Mouse (Mus musculus): ENCODE measurements around the gene Car2. TPM values are rescaled to one million over a fixed set of nuclear protein-coding genes. Genes with fewer than 3 reads are reported as not detected.

Gene Car2
- polyA plus RNA-seq, 2 experiments = 13.9 to 20.6 TPM

DNA sequence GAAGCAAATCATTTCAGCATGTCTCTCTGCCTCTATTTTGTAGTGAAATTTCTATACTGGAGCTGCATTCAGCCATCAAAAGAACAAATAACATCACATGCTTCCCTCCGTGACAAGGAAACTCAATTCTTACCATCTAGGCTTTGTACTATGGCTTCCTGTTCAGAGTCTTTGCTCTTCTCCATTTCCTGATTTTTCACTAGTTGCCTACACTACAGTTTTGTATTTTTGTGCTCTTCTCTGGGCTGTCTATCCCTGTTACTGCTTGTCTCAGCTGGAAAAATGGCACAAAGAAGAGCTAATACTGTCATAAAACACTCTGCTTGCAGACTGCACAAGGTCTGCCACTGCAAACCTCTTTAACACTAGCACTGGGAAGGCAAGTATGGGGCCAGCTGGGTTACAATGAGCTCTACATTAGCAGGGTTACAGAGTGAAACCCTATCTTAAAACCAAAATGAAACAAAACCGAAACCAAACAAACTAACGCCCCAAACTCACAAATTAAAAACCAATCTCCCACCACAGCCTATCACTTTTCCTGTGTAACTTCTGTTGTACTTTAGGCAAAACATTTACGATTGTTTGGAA, 26.0 kb downstream of the Car2 start:
- Histone ChIP-seq H3K4me1 (ENCODE audit: control insufficient read depth, insufficient read depth, low read length) (no peaks in the 10 kb centered on the region), H3K27me3 (ENCODE audit: control insufficient read depth, insufficient read depth, low read length) (no peaks in the 10 kb centered on the region), H3K4me2 (replicated peaks; ENCODE audit: low read depth, low read length, severe bottlenecking) (no peak overlapping the region), H3K4me3 (replicated peaks; ENCODE audit: low read length) (no peak overlapping the region), H3K36me3 (ENCODE audit: control insufficient read depth, insufficient read depth, low read length) (no peaks in the 10 kb centered on the region), H3K9ac (ENCODE audit: low read depth, low read length, severe bottlenecking) (no peak overlapping the region), H3K27ac (replicated peaks; ENCODE audit: low read depth, low read length) (no peak overlapping the region), H3K9me3 (ENCODE audit: control insufficient read depth, low read length) (no peaks in the 10 kb centered on the region)
- TF ChIP-seq POLR2A (IDR thresholded peaks at IDR 0.05; ENCODE audit: borderline replicate concordance, extremely low read depth, insufficient read depth, insufficient read length) = no peak
- ATAC-seq (ENCODE audit: low FRiP score, low read depth) = no peak
- DNase-seq (ENCODE audit: low spot score) = no peak
- WGBS = 79% methylated on average over 4 of the region's 4 CpGs

DNA sequence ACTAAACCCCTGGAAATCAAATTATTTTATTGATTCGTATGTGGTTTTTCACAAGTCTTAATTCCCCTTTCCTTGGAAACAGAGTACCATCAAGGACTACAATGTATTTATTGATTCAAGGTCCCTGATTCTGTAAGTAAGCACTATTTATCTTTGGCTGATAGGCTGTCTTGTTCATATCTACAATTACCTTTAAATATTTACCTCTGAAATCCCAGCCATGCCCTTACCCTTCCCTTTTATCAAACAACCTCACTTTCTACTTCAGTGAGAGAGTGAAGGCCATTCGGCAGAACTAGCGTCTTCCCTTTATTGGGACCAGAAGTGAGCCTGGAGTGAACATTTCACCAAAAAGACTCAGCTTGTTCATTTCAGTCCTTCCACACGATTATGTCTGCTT, 27.7 kb downstream of the Car2 start:
- 86% methylated on average over 4 of the region's 4 CpGs for whole genome bisulfite sequencing
- H3K27me3 ChIP-seq (ENCODE audit: control insufficient read depth, insufficient read depth, low read length) = no peaks in the 10 kb centered on the region
- no peak overlapping the region for H3K4me3 ChIP-seq (replicated peaks; ENCODE audit: low read length)

DNA sequence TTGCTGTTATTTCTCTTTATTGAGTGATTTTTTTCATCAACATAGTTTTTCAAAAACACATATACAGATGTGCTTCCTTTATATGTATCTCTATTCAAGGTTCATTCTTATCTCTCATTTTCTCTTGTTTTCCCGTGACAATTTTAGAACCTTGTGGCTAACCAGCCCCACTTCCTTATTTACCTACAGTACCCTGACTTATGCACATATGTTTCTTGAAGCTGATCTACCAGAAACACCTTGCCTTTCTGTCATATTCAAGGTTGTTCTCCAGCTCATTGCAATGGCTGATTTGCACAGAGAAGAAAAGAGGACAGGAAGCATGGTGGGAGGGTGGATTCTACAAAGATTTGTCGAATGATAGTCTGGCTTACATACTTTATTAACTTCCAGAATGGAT, 29.3 kb downstream of the Car2 start:
- Histone ChIP-seq H3K9ac (ENCODE audit: low read depth, low read length, severe bottlenecking) (no peak overlapping the region), H3K4me1 (ENCODE audit: control insufficient read depth, insufficient read depth, low read length) (no peaks in the 10 kb centered on the region), H3K27ac (replicated peaks; ENCODE audit: low read depth, low read length) (no peak overlapping the region), H3K4me3 (replicated peaks; ENCODE audit: low read length) (no peak overlapping the region), H3K9me3 (ENCODE audit: control insufficient read depth, low read length) (no peaks in the 10 kb centered on the region), H3K4me2 (replicated peaks; ENCODE audit: low read depth, low read length, severe bottlenecking) (no peak overlapping the region), H3K36me3 (ENCODE audit: control insufficient read depth, insufficient read depth, low read length) (no peaks in the 10 kb centered on the region), H3K27me3 (ENCODE audit: control insufficient read depth, insufficient read depth, low read length) (no peaks in the 10 kb centered on the region)
- DNase-seq (ENCODE audit: low spot score) (no peak), ATAC-seq (ENCODE audit: low FRiP score, low read depth) (no peak)
- no peak for TF ChIP-seq POLR2A (IDR thresholded peaks at IDR 0.05; ENCODE audit: borderline replicate concordance, extremely low read depth, insufficient read depth, insufficient read length)
- 97% methylated on average over 2 of the region's 2 CpGs for WGBS

More for the DNA sequence above, 27.7 kb downstream of the Car2 start:
- Histone ChIP-seq H3K9ac (ENCODE audit: low read depth, low read length, severe bottlenecking) (no peak overlapping the region), H3K36me3 (ENCODE audit: control insufficient read depth, insufficient read depth, low read length) (no peaks in the 10 kb centered on the region), H3K4me1 (ENCODE audit: control insufficient read depth, insufficient read depth, low read length) (no peaks in the 10 kb centered on the region), H3K9me3 (ENCODE audit: control insufficient read depth, low read length) (no peaks in the 10 kb centered on the region), H3K27ac (replicated peaks; ENCODE audit: low read depth, low read length) (no peak overlapping the region), H3K4me2 (replicated peaks; ENCODE audit: low read depth, low read length, severe bottlenecking) (no peak overlapping the region)
- no peak for TF ChIP-seq POLR2A (IDR thresholded peaks at IDR 0.05; ENCODE audit: borderline replicate concordance, extremely low read depth, insufficient read depth, insufficient read length)
- DNase-seq (ENCODE audit: low spot score) = no peak
- ATAC-seq (ENCODE audit: low FRiP score, low read depth) = no peak

DNA sequence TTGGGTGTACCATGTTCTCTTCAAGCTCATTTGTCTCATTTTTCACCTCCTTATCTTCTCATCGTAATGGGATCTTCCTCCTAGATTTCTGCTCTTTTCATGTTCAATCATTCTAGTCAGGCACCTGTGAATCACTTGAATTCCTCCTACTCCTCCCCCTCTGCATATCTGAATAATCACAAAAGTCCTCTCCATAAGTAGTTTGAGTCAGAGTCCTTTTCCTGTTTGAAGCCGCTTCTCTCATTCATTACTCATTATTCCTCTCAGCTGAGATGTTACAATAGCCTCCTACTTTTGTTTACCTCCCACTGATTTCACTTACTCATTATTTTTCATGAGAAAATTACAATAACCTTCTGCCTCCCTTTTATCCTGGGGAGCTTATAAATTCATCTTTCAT, 31.2 kb downstream of the Car2 start:
- Histone ChIP-seq H3K4me2 (replicated peaks; ENCODE audit: low read depth, low read length, severe bottlenecking) (no peak overlapping the region), H3K27me3 (ENCODE audit: control insufficient read depth, insufficient read depth, low read length) (no peaks in the 10 kb centered on the region), H3K36me3 (ENCODE audit: control insufficient read depth, insufficient read depth, low read length) (no peaks in the 10 kb centered on the region), H3K9ac (ENCODE audit: low read depth, low read length, severe bottlenecking) (no peak overlapping the region), H3K4me3 (replicated peaks; ENCODE audit: low read length) (no peak overlapping the region), H3K9me3 (ENCODE audit: control insufficient read depth, low read length) (no peaks in the 10 kb centered on the region), H3K4me1 (ENCODE audit: control insufficient read depth, insufficient read depth, low read length) (no peaks in the 10 kb centered on the region), H3K27ac (replicated peaks; ENCODE audit: low read depth, low read length) (no peak overlapping the region)
- WGBS = 68% methylated on average over 2 of the region's 2 CpGs
- ATAC-seq (ENCODE audit: low FRiP score, low read depth) (no peak), DNase-seq (ENCODE audit: low spot score) (no peak)
- no peak for TF ChIP-seq POLR2A (IDR thresholded peaks at IDR 0.05; ENCODE audit: borderline replicate concordance, extremely low read depth, insufficient read depth, insufficient read length)

DNA sequence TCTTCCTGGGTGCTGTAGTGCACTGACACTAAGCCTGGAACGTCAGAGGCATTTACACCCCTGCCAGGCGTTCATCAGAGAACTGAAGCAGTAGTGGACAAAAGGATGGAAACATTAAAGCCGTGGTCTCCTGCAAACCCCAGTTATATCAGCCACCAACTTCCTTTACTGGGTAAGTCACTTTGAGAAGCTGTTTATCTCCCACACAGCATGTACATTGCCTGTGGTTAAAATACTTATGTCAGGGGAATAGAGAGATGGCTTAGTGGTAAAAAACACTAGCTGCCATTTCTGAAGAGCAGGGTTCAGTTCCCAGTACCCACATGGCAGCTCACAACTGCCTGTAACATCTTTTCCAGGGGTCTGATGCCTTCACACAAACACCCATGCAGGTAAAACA, 58.6 kb downstream of the Car2 start:
- Histone ChIP-seq H3K4me2 (replicated peaks; ENCODE audit: low read depth, low read length, severe bottlenecking) (no peak overlapping the region), H3K4me1 (ENCODE audit: control insufficient read depth, insufficient read depth, low read length) (no peaks in the 10 kb centered on the region), H3K9me3 (ENCODE audit: control insufficient read depth, low read length) (no peaks in the 10 kb centered on the region), H3K9ac (ENCODE audit: low read depth, low read length, severe bottlenecking) (no peak overlapping the region), H3K36me3 (ENCODE audit: control insufficient read depth, insufficient read depth, low read length) (no peaks in the 10 kb centered on the region), H3K27me3 (ENCODE audit: control insufficient read depth, insufficient read depth, low read length) (no peaks in the 10 kb centered on the region), H3K27ac (replicated peaks; ENCODE audit: low read depth, low read length) (no peak overlapping the region), H3K4me3 (replicated peaks; ENCODE audit: low read length) (no peak overlapping the region)
- no peak for ATAC-seq (ENCODE audit: low FRiP score, low read depth)
- DNase-seq (ENCODE audit: low spot score) = no peak
- 75% methylated on average over 3 of the region's 3 CpGs for WGBS
- no peak for TF ChIP-seq POLR2A (IDR thresholded peaks at IDR 0.05; ENCODE audit: borderline replicate concordance, extremely low read depth, insufficient read depth, insufficient read length)

DNA sequence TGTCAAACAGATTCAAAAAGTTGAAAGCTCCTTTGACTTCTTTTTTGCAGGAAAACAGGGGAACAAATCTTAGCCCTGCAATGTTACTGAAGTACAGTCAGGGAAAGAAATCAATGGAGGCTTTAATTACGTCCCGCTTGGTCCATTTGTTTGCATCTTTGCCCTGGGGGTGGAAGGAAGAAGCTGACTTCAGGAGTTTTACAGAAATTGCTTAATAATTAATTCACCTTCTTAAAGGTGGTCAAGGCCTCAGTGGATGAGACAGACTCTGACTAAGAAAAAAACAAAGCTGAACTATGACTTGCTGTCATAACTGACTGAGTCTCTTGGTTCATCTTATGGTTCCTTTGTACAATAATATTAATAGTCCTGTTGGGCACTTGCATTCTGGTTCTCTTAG, 59.6 kb downstream of the Car2 start:
- Histone ChIP-seq H3K9ac (ENCODE audit: low read depth, low read length, severe bottlenecking) (no peak overlapping the region), H3K36me3 (ENCODE audit: control insufficient read depth, insufficient read depth, low read length) (no peaks in the 10 kb centered on the region), H3K9me3 (ENCODE audit: control insufficient read depth, low read length) (no peaks in the 10 kb centered on the region), H3K4me1 (ENCODE audit: control insufficient read depth, insufficient read depth, low read length) (no peaks in the 10 kb centered on the region), H3K27me3 (ENCODE audit: control insufficient read depth, insufficient read depth, low read length) (no peaks in the 10 kb centered on the region), H3K4me3 (replicated peaks; ENCODE audit: low read length) (no peak overlapping the region), H3K4me2 (replicated peaks; ENCODE audit: low read depth, low read length, severe bottlenecking) (no peak overlapping the region), H3K27ac (replicated peaks; ENCODE audit: low read depth, low read length) (no peak overlapping the region)
- no peak for ATAC-seq (ENCODE audit: low FRiP score, low read depth)
- no peak for TF ChIP-seq POLR2A (IDR thresholded peaks at IDR 0.05; ENCODE audit: borderline replicate concordance, extremely low read depth, insufficient read depth, insufficient read length)
- DNase-seq (ENCODE audit: low spot score) = no peak
- 74% methylated on average over 2 of the region's 2 CpGs for WGBS

All from limb, embryonic 14.5 days (tissue).